Mouse (Mus musculus): Measurements from ENCODE around the gene Ccdc138. TPM values are rescaled to one million over a fixed set of nuclear protein-coding genes. Genes with fewer than 3 reads are reported as not detected.
"Not testable (repeated sequence)": the region's sequence is repeated elsewhere in the genome, so short reads cannot be mapped to it uniquely, and the experiment has no call there.

The Ccdc138 gene
- 1 to 10 TPM; 2.5 to 2.7 TPM for total RNA-seq (2021)

DNA sequence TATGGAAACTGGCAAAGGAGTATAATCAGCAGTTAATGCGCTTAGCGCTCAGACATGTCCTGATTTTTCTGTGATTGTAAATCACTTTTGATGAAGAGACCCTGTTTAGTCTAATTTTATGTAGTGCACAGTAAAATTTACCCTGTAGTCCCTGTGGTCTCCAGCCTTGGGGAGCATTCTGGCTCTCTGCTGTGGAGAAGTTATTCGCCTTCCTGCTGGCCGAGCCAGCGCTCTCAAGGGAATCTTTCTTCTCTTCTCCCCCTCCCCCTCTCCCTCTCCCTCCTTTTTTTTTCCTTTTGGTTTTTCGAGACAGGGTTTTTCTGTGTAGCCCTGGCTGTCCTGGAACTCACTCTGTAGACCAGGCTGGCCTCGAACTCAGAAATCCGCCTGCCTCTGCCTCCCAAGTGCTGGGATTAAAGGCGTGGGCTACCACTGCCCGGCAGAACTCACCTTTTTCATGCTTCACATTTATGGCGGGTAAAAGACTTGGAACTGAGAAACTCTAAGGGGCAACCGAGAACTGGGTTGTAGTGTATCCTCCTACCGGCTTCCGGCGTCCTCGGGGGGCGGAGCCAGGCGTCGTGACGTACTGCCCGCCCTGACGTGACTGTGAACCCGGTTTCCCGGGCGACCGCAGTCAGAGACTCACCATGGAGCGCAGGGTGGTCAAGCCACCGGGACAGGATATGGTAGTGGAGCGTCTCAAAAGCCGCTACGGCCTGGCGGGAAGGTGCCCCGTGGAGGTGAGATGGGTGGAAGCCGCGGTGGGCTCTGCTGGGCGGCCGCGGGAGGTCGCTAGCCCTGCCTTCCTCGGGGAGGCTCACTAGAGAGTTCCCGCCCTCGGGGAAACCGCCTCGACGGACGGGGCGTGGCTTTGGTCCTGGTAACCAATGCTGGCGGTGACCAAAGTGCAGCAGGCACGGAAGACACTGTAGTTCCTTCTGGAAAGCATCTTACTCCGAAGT lies at the start of gene Ccdc138:
Ccdc138 (plus strand) TSS at position 629 of the 965 bp plus-strand sequence.
- peak; percentile 94 for DNase-seq

DNA sequence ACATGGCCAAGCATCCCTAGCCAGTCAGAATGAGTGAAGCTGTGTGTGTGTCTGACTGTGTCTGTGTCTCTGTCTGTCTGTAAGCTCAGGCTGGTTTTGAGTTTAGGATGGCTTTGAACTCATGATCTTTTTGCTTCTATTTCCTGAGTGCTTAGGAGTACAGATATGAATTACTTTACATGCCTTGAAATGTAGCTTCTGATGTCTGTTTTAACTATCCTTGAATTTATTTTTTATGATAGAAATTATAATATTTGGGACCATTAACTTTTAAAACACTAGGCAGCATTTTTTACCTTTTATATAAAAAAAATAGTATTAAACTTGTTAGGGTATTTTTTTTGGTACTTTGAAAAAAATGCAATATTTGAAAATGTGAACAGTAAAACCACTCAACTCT lies 46.2 kb upstream of the Ccdc138 start:
- DNase-seq = no peak

DNA sequence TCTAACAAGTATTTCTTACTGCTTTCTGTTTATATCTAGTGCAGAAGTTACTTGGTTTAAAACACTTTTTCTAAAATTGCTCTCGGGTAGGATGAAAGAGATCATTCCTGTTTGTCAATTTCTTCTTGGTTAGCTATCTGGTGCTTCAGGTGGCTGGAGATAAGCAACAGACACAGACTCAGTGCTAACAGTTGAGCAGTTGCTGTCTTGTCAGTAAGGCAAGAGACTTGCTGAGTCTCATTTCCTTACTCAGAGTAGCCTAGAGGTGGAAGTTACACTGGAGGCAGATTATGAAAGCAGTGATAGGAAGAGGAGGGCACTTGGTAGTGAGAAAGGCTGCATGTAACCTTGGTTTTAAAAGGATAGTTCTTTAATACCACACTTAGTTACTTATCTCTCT lies 45.6 kb upstream of the Ccdc138 start:
- DNase-seq = no peak

DNA sequence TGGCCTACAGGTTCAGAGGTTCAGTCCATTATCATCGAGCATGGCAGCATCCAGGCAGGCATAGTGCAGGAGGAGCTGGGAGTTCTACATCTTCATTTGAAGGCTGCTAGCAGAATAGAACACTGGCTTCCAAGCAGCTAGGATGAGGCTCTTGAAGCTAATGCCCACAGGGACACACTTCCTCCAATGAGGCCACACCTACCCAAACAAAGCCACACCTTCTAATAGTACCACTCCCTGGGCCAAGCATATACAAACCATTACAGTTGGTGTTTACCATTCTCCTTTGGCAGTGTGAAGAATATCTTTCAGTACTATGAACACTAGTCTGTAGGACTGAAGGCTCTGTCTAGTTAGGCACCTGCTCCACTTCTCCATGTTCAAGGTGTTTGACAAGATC lies 37.9 kb upstream of the Ccdc138 start:
- no peak for DNase-seq

DNA sequence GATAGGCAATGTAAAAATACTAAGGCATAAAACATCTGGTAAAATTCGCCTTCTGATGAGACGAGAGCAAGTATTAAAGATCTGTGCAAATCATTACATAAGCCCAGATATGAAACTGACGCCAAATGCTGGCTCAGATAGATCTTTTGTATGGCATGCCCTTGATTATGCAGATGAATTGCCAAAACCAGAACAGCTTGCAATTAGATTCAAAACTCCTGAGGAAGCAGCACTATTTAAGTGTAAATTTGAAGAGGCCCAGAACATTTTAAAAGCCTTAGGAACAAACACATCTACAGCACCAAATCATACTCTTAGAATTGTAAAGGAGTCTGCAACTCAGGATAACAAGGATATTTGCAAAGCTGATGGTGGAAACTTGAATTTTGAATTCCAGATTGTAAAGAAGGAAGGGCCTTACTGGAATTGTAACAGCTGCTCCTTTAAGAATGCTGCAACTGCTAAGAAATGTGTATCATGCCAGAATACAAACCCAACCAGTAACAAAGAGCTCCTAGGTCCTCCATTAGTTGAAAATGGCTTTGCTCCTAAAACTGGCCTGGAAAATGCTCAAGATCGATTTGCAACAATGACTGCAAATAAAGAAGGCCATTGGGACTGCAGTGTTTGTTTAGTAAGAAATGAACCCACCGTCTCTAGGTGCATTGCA lies 20.5 kb upstream of the Ccdc138 start:
- DNase-seq = no peak

DNA sequence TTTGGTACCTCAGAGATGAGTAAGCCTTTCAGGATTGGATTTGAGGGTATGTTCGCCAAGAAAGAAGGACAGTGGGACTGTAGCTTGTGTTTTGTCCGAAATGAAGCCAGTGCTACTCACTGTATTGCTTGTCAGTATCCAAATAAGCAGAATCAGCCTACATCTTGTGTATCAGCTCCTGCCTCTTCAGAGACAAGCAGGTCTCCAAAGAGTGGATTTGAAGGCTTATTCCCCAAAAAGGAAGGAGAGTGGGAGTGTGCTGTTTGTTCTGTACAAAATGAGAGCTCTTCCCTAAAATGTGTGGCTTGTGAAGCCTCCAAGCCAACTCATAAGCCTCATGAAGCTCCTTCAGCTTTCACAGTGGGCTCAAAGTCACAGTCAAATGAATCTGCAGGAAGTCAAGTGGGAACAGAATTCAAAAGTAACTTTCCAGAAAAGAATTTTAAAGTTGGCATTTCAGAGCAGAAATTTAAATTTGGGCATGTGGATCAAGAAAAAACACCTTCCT lies 19.6 kb upstream of the Ccdc138 start:
- DNase-seq = no peak

DNA sequence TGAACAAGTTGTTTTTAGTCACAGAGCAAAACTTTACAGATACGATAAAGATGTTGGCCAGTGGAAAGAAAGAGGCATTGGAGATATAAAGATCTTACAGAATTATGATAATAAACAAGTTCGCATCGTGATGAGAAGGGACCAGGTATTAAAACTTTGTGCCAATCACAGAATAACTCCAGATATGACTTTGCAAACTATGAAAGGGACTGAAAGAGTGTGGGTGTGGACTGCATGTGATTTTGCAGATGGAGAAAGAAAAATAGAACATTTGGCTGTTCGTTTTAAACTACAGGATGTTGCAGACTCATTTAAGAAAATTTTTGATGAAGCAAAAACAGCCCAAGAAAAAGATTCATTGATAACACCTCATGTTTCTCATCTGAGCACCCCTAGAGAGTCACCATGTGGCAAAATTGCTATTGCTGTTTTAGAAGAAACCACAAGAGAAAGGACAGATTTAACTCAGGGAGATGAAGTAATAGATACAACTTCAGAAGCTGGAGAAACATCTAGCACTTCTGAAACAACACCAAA lies 17.7 kb upstream of the Ccdc138 start:
- DNase-seq = no peak

DNA sequence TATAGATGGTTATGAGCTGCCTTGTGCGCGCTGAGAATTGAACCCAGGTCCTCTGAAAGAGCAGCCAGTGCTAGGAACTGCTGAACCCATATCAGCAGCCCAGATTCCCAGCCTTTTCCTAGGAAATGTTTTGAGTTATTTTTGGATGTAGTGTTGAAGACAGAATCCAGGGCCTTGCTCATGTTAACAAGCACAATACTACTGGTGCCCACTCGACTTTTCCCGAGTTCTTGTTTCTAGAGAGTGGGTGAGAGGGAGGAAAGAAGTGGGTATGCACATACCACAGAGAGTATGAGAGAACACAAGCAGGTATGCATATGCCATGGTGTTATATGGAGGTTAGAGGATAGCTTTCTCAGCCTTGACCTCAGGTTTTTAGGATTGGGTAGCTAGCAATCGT lies 6.7 kb upstream of the Ccdc138 start:
- no peak for DNase-seq

DNA sequence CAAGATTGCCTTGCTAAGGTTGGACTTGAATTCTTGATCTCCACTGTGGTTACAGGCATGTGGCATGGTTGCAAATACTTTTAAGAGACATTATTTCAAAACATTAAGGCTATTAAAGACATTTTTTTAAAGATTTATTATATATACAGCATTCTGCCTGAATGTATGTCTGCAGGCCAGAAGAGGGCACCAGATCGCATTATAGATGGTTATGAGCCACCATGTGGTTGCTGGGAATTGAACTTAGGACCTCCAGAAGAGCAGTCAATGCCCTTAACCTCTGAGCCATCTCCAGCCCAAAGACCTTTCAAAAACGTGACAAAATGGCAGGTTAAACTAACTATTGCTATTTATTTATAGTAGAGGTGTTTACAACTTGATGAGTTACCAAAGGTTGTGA lies 2.1 kb upstream of the Ccdc138 start:
- no peak for DNase-seq

DNA sequence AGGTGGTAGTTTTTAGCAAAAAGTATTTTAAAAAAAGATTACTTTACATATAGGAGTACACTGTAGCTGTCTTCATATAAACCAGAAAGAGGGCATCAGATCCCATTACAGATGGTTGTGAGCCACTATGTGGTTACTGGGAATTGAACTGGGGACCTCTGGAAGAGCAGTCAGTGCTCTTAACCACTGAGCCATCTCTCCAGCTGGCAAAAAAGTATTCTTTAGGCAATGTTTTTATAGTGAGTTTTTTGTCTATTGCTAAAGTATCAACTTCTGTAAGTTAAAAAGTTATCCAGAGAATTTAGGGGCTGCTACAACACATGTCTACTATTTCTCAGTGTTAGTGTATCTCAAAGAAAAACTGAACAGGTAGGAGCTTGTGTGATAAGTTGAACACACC lies 1.0 kb upstream of the Ccdc138 start:
- no peak for DNase-seq

DNA sequence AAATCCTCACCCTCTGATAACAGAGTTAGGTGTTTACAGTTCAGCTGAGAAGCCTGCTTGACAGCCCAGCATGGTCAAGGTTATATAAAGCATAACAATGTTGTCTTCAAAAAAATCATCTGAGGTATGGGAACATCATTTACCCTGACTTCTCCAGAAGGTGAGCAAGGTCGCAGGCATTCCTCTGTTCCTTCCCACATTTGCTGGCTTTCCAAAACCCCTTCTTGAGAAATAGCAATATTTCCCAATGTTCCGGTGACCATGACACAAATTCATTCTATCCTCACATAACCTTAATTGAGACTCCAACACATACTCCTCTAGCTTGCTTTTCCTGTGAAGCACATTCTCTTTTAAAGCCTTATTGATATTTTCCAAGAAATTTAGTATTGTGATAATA lies 768 bp downstream of the Ccdc138 start:
- DNase-seq = no peak

DNA sequence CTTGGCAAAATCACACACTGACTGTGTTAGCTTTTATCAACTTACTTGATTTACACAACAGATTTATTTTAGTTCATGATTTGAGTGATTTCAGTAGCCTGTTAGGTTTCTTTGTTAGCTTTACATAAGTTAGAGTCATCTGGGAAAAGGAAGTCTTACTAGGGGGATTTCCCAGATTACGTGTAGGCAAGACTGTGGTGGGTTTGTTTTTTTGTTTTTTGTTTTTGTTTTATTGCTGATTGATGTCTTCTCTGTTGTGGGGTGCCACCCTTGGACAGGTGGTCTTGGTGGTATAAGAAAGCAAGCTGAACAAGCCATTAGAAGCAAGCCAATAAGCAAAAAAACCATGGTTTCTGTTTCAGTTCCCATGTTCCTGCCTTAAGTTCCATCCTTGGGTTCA lies 31.6 kb downstream of the Ccdc138 start:
- DNase-seq = no peak

DNA sequence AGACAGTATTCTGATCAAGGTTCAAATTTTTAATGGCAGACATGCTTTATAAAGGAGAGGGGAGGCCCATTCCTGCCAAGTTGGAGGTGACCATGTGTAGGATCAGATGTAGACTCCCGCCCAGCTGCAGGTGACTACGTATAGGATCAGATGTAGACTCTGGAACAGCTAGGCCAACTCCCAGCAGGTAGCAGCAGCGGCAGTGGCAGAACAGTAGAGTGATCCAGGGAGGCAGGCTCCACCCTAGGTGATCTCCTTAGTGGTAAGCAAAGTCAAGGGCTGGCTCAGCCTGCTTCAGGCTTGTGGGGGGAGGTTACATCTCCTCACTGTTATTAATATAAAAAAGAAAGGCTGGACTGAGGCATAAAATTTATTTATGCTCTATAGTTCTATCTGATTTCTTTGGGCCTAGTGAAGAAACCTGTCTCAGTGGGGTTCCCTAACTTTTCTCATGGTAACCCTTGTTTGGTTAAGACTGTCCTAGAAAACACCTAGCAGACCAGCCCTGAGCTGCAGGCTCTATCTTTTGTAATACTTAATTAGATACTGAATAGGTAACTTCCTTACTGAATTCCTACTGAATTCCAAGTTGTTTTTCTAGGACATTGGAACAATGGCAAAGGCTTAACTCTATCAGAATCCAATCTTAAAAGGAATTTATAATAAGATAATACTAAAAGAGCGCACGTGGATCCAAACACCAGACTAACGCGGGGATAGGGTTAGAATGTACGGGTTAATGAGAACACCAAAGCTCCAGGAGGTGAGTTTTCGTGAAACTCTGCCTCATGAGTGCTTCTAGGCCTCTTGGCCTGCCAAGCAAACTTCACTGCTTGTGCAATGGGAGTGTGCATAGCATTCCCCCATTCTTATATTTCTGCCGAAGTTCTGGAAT lies 33.4 kb downstream of the Ccdc138 start:
- DNase-seq = no peak

DNA sequence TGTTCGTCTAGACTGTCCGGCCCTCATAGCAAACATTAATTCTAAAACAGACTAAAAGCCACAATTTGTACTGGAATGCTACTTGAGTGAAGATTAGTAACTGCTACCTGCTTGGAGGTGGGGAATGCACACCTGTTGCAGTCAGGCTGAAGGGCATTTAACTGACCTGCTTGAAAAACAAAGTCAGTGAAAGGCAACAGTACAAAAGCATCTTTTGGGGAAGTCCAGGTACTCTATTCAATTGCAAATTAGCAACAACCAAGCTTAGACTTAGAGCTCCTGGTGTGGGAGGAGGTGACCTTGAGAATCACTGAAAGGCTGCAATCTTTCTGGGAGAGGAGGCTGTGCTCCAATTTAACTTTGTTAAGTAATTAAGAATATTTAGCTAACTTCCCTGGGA lies 34.4 kb downstream of the Ccdc138 start:
- no peak for DNase-seq

DNA sequence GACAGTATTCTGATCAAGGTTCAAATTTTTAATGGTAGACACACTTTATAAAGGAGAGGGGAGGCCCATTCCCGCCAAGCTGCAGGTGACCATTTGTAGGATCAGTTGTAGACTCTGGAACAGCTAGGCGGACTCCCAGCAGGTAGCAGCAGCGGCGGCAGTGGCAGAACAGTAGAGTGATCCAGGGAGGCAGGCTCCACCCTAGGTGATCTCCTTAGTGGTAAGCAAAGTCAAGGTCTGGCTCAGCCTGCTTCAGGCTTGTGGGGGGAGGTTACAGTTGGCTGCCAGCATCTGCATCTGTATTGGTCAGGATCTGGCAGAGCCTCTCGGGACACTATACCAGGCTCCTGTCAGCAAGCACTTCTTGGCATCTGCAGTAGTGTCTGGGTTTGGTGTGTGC lies 38.5 kb downstream of the Ccdc138 start:
- not testable (repeated sequence) for DNase-seq

DNA sequence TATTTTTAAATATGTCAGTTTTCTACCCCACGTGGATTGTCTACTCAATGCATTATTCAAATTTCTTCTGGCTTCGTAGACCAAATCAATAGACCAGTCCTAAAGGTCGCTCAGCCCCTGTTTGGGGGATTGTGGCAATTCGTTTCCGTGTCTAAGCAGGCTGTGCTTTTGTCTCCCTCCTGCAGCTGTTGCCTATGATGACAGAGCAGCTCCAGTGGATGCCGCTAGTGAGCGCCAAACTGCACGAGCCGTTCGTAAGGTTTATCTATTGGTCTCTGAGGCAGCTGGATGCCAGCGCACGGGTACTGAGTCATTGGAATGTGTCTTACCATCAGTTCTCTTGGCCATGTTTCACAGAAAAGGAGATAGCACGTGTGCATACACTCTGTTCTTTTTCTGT lies 42.9 kb downstream of the Ccdc138 start:
- DNase-seq = no peak

DNA sequence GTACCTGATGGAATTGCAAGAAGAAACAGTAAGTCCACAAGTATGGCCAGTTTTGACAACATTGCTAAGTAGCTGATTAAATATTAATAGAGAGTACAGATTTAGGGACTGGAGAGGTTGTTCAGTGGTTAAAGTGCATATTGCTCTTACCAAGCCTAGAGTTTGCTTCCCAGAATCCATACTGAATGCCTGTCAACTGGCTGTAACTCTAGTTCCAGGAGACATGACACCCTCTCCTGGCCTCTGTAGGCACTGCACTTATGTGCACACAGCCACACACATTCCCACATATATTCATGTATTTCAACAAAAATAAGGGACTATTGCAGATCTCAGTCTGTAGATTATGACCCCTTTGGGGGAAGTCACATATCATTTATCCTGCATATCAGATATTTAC lies 51.0 kb downstream of the Ccdc138 start:
- no peak for DNase-seq

DNA sequence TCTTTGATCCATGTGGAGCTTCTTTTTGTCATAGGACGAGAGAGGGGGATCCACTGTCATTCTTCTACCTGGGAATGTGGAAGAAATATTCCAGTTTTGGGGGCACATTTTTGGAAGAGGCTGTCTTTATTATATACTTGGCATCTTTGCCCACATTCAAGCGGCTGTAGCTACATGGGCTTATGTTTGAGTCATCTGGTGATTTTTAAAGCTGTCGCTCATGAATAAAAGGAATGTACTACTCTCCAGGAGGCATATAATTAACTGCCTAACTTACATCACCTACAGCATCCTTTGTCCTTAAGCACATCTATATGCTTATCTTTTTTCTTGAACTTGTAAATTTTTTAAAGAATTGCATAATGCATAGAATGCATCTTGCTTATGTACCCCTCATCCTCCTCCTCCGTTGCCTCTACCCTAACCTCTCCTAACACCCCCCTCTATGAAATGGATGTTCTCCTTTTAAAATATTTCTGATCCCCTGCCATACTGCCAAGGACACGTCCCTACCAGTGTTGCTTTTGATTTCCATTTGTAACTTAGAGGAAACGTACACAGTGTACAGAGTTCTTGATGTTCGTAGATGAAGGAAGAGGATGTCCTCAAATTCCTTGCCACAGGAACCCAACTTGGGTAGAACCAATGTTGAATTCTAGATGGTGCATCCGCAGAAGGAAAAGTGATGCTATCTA lies 57.1 kb downstream of the Ccdc138 start:
- no peak for DNase-seq

DNA sequence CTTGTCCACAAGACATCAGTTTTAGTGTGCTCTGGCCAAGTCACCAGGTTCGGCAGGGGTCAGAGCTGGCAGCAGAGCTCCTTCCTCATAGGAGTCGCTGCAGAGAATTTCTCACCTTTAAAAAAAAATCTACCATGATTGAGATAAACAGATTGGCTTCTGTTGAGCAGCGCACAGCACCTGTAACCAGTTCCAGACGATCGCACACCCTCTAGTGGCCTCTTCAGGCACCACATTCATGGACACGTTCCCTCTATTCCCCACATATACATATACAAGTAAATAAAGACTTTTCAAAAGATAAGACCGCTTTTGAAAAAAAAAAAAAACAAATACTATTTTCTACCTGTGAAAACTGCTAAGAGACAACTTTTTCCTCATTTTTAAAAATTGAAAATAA lies 61.4 kb downstream of the Ccdc138 start:
- DNase-seq = peak; percentile 55

DNA sequence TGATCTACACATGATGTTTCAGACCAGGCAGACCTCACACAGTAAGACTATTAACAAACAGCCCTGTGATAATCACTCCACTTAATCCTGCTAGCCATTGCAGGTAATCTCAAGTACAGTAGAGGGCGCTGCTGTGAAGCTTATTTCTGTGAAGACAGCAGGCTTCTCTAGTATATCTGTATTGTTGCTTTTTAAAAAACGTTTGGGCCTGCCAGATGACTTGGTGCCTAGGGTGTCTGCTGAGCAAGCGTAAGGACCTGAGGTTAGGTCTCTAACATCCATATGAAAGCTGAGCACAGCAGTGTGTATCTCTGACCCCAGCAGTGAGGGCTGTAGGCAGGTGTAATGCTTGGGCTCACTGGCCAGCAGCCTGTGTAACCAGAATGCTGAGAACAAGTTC lies 62.2 kb downstream of the Ccdc138 start:
- DNase-seq = peak; percentile 48

DNA sequence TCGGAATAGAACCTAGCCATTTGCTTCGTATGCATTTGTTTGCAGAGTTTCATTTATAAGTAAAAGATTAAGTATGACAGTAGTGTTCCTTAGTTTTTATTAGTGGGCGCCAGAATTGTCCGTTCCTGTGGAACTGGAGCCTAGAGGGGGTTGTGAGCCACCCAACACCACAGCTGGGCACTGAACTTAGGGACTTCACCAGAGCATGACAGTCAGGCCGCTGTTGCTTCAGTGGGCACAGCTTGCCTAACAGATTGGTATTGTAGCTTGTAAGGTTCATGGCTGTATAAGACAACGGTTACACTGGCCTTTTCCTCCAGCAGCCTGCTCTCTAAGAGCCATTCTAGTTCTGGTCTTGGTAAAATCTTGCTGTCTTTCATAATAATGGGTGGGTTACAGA lies 62.8 kb downstream of the Ccdc138 start:
- DNase-seq = no peak
